ENCODE assay signal across 25 mouse cellular contexts in the genomic region with DNA sequence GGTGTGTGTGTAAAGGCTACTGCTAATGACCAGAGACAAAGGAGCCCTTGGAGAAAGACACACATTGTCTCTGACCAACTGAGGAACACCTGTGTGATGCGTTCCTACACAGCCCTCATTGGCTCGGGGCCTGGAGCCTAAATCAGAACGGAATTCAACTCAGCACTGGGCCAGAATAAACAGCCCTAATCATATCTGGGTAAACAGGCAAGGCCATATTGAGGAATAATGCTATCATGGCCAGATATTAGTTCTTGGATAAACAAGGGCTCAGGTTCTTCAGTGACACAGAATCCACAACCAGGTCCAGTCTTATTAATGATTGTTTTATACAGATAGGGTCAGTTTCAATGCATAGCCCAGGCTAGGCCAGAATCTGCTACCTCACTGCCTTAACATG.
"Had no signal": no experiment of that assay in that cellular context is flagged by ENCODE, and none has a peak within 500 bp of the region (broad histone marks: within the 10 kb centered on the region; RNA-seq: fewer than 3 reads in every experiment).

No protein-coding gene starts in this region.

- ATAC-seq: hindbrain, embryonic 16.5 days; inflammation-experienced regulatory T-cells, adult 6 months; intestine, embryonic 15.5 days; intestine, postnatal 0 days had no signal

- H3K27ac ChIP-seq: gastrocnemius, adult 2 months; heart, adult 2 months; heart, embryonic 13.5 days; heart, embryonic 15.5 days; hindbrain, embryonic 10.5 days; hindbrain, embryonic 12.5 days; hindbrain, embryonic 14.5 days; intestine, embryonic 15.5 days; layer of hippocampus, adult 2 months; limb, embryonic 10.5 days; limb, embryonic 12.5 days; liver, embryonic 13.5 days had no signal

- DNase-seq: gastrocnemius, adult 2 months; gastrocnemius, postnatal 10 days; gastrocnemius, postnatal 25 days; heart, adult 2 months; heart, postnatal 4 days; kidney, adult 18-20 months; kidney, adult 8-10 months; kidney, postnatal 10 days; kidney, postnatal 25 days; kidney, postnatal 4 days; liver, embryonic 13.5 days had no signal

- H3K9ac ChIP-seq: heart, embryonic 13.5 days; heart, embryonic 15.5 days; hindbrain, embryonic 12.5 days; hindbrain, embryonic 14.5 days; intestine, embryonic 15.5 days; limb, embryonic 12.5 days; liver, embryonic 13.5 days had no signal

- H3K9me3 ChIP-seq: heart, embryonic 13.5 days; heart, embryonic 15.5 days; hindbrain, embryonic 10.5 days; hindbrain, embryonic 12.5 days; intestine, embryonic 15.5 days; limb, embryonic 10.5 days; limb, embryonic 12.5 days; liver, embryonic 13.5 days had no signal

- H3K4me1 ChIP-seq: intestine, embryonic 15.5 days; limb, embryonic 12.5 days; liver, embryonic 13.5 days had no signal

- H3K27me3 ChIP-seq: heart, embryonic 13.5 days; heart, embryonic 15.5 days; hindbrain, embryonic 12.5 days; intestine, embryonic 15.5 days; limb, embryonic 12.5 days; liver, embryonic 13.5 days had no signal

- H3K4me2 ChIP-seq: heart, embryonic 11.5 days; heart, embryonic 13.5 days; heart, embryonic 15.5 days; hindbrain, embryonic 12.5 days; hindbrain, embryonic 14.5 days; intestine, embryonic 15.5 days; limb, embryonic 12.5 days; liver, embryonic 11.5 days; liver, embryonic 13.5 days had no signal

- H3K4me3 ChIP-seq: gastrocnemius, adult 2 months; heart, adult 2 months; heart, embryonic 13.5 days; heart, embryonic 15.5 days; hindbrain, embryonic 10.5 days; hindbrain, embryonic 12.5 days; intestine, embryonic 15.5 days; layer of hippocampus, adult 2 months; limb, embryonic 10.5 days; limb, embryonic 12.5 days; liver, embryonic 13.5 days had no signal
